Mouse (Mus musculus): ENCODE results near the gene Gm2237. TPM values are rescaled to one million over a fixed set of nuclear protein-coding genes. Genes with fewer than 3 reads are reported as not detected.

Gm2237 gene
- polyA plus RNA-seq (2012; rRNA removed), result 0.03 TPM in 1 of 2 replicates, not detected in the other

GRCm38 (mm10) chr14:19584804-19585667, at the start of gene Gm2237:
Gene Gm2237, minus strand, starts transcription at chr14:19585135.

GRCm38 (mm10) chr14:19602481-19602880, 17.5 kb upstream of the Gm2237 start, which contains the start of gene Gm5458:
Gene Gm5458, minus strand, starts transcription at chr14:19602581.

GRCm38 (mm10) chr14:19549863-19550262, 35.1 kb downstream of the Gm2237 start, which contains the start of gene Gm2244:
Gene Gm2244, minus strand, starts transcription at chr14:19549963.

Other genes with a start within 250 kb of the Gm2237 start
- not detected in 2 replicates for gene Gm21738, start 166.2 kb downstream of the Gm2237 start, polyA plus RNA-seq (2012; rRNA removed)
- not detected in 2 replicates for gene Gm2244, start 35.2 kb downstream of the Gm2237 start, polyA plus RNA-seq (2012; rRNA removed)
- gene Gm5458, start 17.4 kb upstream of the Gm2237 start, polyA plus RNA-seq (2012; rRNA removed), result not detected in 2 replicates
- 2.5 and 4.1 TPM in 2 replicates for gene Nid2, start 166.1 kb upstream of the Gm2237 start, polyA plus RNA-seq (2012; rRNA removed)
- 4.3 and 4.4 TPM in 2 replicates for gene Rtraf, start 238.7 kb upstream of the Gm2237 start, polyA plus RNA-seq (2012; rRNA removed)